Mouse (Mus musculus) brain, embryonic 14.5 days (tissue): ENCODE results near the gene Ifitm7.

Source experiments
- CTCF ChIP-seq: fragments of 200-500 bp; IDR thresholded peaks from 2 replicates; pipeline ENCODE4 v1.5.1; 2012; ENCODE audit warnings: inconsistent platforms, mild to moderate bottlenecking, moderate library complexity, borderline replicate concordance; ENCODE audit not compliant: insufficient read depth, insufficient read length; ENCODE audit errors: extremely low read depth
- POLR2A ChIP-seq: fragments of 200-500 bp; IDR thresholded peaks from 2 replicates; pipeline ENCODE4 v1.6.1; 2012; ENCODE audit warnings: mild to moderate bottlenecking, inconsistent platforms, borderline replicate concordance; ENCODE audit not compliant: poor library complexity, insufficient read depth, insufficient read length, severe bottlenecking; ENCODE audit errors: extremely low read depth

DNA sequence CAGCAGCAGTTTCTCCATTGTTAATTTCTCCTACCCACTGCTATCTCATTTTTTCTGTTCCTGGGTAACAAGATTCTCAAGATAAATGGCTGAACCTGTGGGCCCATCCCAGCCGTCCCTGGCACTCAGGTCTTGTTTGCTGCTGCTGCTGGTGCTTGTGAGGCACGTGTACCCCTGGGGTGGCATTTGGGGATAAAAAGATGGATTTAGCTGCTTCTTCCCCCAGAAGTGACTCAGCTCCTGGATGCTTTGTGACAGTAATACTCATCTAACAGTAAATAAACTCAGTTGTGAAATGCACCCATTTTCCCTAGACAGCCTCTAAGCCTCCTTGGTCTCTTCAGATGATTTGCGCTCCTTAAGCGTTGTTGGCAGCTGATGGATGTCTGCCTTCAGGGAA lies 46.4 kb upstream of the Ifitm7 start:
- no peak for TF ChIP-seq POLR2A
- TF ChIP-seq CTCF = no peak
